Mouse (Mus musculus): ENCODE measurements around the gene Gclc. TPM values are rescaled to one million over a fixed set of nuclear protein-coding genes. Genes with fewer than 3 reads are reported as not detected.

Gclc gene
- polyA plus RNA-seq, 1 experiment from 2014 or later, result 12.6 TPM

GRCm38 (mm10) chr9:77754728-77755402 is 530 bp downstream of the Gclc start:
- DNase-seq (ENCODE audit: low spot score), result peak; percentile 81
- Histone ChIP-seq H3K4me1 (peaks cover 20% of the 10 kb centered on the region), H3K27me3 (ENCODE audit: low read depth, poor library complexity, severe bottlenecking) (no peaks in the 10 kb centered on the region), H3K36me3 (no peaks in the 10 kb centered on the region), H3K27ac (peak overlapping the region; percentile 95), H3K4me3 (peak overlapping the region; percentile 85), H3K9me3 (replicated peaks) (no peaks in the 10 kb centered on the region)
- under 1% methylated on average over 57 of the region's 57 CpGs for WGBS

GRCm38 (mm10) chr9:77755403-77755784 is 1.1 kb downstream of the Gclc start:
- peak overlapping the region; percentile 85 for H3K4me3 ChIP-seq
- H3K27ac ChIP-seq, result peak overlapping the region; percentile 95
- peaks cover 16% of the 10 kb centered on the region for H3K4me1 ChIP-seq
- DNase-seq (ENCODE audit: low spot score), result no peak
- WGBS, result 18% methylated on average over 9 of the region's 9 CpGs
- H3K36me3 ChIP-seq, result no peaks in the 10 kb centered on the region
- no peaks in the 10 kb centered on the region for H3K9me3 ChIP-seq (replicated peaks)
- H3K27me3 ChIP-seq (ENCODE audit: low read depth, poor library complexity, severe bottlenecking), result no peaks in the 10 kb centered on the region

GRCm38 (mm10) chr9:77756076-77756475 is 1.7 kb downstream of the Gclc start:
- H3K9me3 ChIP-seq (replicated peaks), result no peaks in the 10 kb centered on the region
- no peaks in the 10 kb centered on the region for H3K27me3 ChIP-seq (ENCODE audit: low read depth, poor library complexity, severe bottlenecking)
- 33% methylated on average over 9 of the region's 9 CpGs for WGBS
- DNase-seq (ENCODE audit: low spot score), result no peak
- peaks cover 11% of the 10 kb centered on the region for H3K4me1 ChIP-seq
- H3K4me3 ChIP-seq, result peak overlapping the region; percentile 85
- H3K27ac ChIP-seq, result no peak overlapping the region
- 0 out of 2 replicates have a peak, but pooled peaks cover under 1% of the 10 kb centered on the region for H3K36me3 ChIP-seq

- peaks cover 11% of the 10 kb centered on the region for H3K4me1 ChIP-seq
These were observed 3.0 kb downstream of the Gclc start for GRCm38 (mm10) chr9:77757331-77757730.

GRCm38 (mm10) chr9:77758481-77758880 is 4.1 kb downstream of the Gclc start:
- H3K9me3 ChIP-seq (replicated peaks), result no peaks in the 10 kb centered on the region
- H3K36me3 ChIP-seq, result peaks cover 8% of the 10 kb centered on the region
- no peak overlapping the region for H3K4me3 ChIP-seq
- 87% methylated on average over 8 of the region's 8 CpGs for WGBS
- no peak overlapping the region for H3K27ac ChIP-seq
- no peaks in the 10 kb centered on the region for H3K27me3 ChIP-seq (ENCODE audit: low read depth, poor library complexity, severe bottlenecking)
- peaks cover 11% of the 10 kb centered on the region for H3K4me1 ChIP-seq
- DNase-seq (ENCODE audit: low spot score), result no peak

More at GRCm38 (mm10) chr9:77757331-77757730, 3.0 kb downstream of the Gclc start:
- Histone ChIP-seq H3K9me3 (replicated peaks) (no peaks in the 10 kb centered on the region), H3K4me3 (no peak overlapping the region), H3K36me3 (0 out of 2 replicates have a peak, but pooled peaks cover 2% of the 10 kb centered on the region), H3K27ac (no peak overlapping the region), H3K27me3 (ENCODE audit: low read depth, poor library complexity, severe bottlenecking) (no peaks in the 10 kb centered on the region)
- DNase-seq (ENCODE audit: low spot score), result no peak
- WGBS, result 89% methylated on average over 1 of the region's 1 CpGs

- no peaks in the 10 kb centered on the region for H3K27me3 ChIP-seq (ENCODE audit: low read depth, poor library complexity, severe bottlenecking)
- no peak overlapping the region for H3K27ac ChIP-seq
- H3K4me1 ChIP-seq, result peaks cover 11% of the 10 kb centered on the region
- H3K9me3 ChIP-seq (replicated peaks), result no peaks in the 10 kb centered on the region
- H3K4me3 ChIP-seq, result no peak overlapping the region
- H3K36me3 ChIP-seq, result peaks cover 15% of the 10 kb centered on the region
- 63% methylated on average over 6 of the region's 6 CpGs for WGBS
- no peak for DNase-seq (ENCODE audit: low spot score)
These were observed 4.8 kb downstream of the Gclc start for GRCm38 (mm10) chr9:77759111-77759510.

GRCm38 (mm10) chr9:77759756-77760155 is 5.4 kb downstream of the Gclc start:
- Histone ChIP-seq H3K4me3 (no peak overlapping the region), H3K27ac (no peak overlapping the region), H3K9me3 (replicated peaks) (no peaks in the 10 kb centered on the region), H3K36me3 (peaks cover 20% of the 10 kb centered on the region), H3K27me3 (ENCODE audit: low read depth, poor library complexity, severe bottlenecking) (no peaks in the 10 kb centered on the region), H3K4me1 (peaks cover 11% of the 10 kb centered on the region)
- 89% methylated on average over 6 of the region's 6 CpGs for WGBS
- no peak for DNase-seq (ENCODE audit: low spot score)

- Histone ChIP-seq H3K4me1 (no peaks in the 10 kb centered on the region), H3K27ac (no peak overlapping the region), H3K27me3 (ENCODE audit: low read depth, poor library complexity, severe bottlenecking) (no peaks in the 10 kb centered on the region), H3K9me3 (replicated peaks) (no peaks in the 10 kb centered on the region), H3K36me3 (peaks cover 38% of the 10 kb centered on the region), H3K4me3 (no peak overlapping the region)
- 90% methylated on average over 8 of the region's 8 CpGs for WGBS
- DNase-seq (ENCODE audit: low spot score), result no peak
These were observed 11.9 kb downstream of the Gclc start for GRCm38 (mm10) chr9:77766218-77766617.

- Histone ChIP-seq H3K27ac (no peak overlapping the region), H3K27me3 (ENCODE audit: low read depth, poor library complexity, severe bottlenecking) (no peaks in the 10 kb centered on the region), H3K36me3 (peaks cover 38% of the 10 kb centered on the region), H3K4me1 (no peaks in the 10 kb centered on the region), H3K9me3 (replicated peaks) (no peaks in the 10 kb centered on the region), H3K4me3 (no peak overlapping the region)
- WGBS, result 91% methylated on average over 3 of the region's 3 CpGs
- DNase-seq (ENCODE audit: low spot score), result no peak
These were observed 12.4 kb downstream of the Gclc start for GRCm38 (mm10) chr9:77766767-77767166.

GRCm38 (mm10) chr9:77770909-77771308 is 16.6 kb downstream of the Gclc start:
- Histone ChIP-seq H3K27me3 (ENCODE audit: low read depth, poor library complexity, severe bottlenecking) (no peaks in the 10 kb centered on the region), H3K4me1 (no peaks in the 10 kb centered on the region), H3K9me3 (replicated peaks) (no peaks in the 10 kb centered on the region), H3K27ac (no peak overlapping the region), H3K36me3 (peaks cover 23% of the 10 kb centered on the region), H3K4me3 (no peak overlapping the region)
- DNase-seq (ENCODE audit: low spot score), result no peak
- WGBS, result 84% methylated on average over 6 of the region's 6 CpGs

GRCm38 (mm10) chr9:77771330-77771729 is 17.0 kb downstream of the Gclc start:
- 90% methylated on average over 5 of the region's 5 CpGs for WGBS

GRCm38 (mm10) chr9:77771765-77772383 is 17.5 kb downstream of the Gclc start:
- no peaks in the 10 kb centered on the region for H3K4me1 ChIP-seq
- no peak for DNase-seq (ENCODE audit: low spot score)
- no peak overlapping the region for H3K27ac ChIP-seq
- 88% methylated on average over 10 of the region's 10 CpGs for WGBS
- H3K27me3 ChIP-seq (ENCODE audit: low read depth, poor library complexity, severe bottlenecking), result no peaks in the 10 kb centered on the region
- peaks cover 26% of the 10 kb centered on the region for H3K36me3 ChIP-seq
- H3K9me3 ChIP-seq (replicated peaks), result no peaks in the 10 kb centered on the region
- no peak overlapping the region for H3K4me3 ChIP-seq

More at GRCm38 (mm10) chr9:77771330-77771729, 17.0 kb downstream of the Gclc start:
- no peak for DNase-seq (ENCODE audit: low spot score)
- no peak overlapping the region for H3K27ac ChIP-seq
- H3K4me1 ChIP-seq, result no peaks in the 10 kb centered on the region
- H3K36me3 ChIP-seq, result peaks cover 22% of the 10 kb centered on the region
- H3K9me3 ChIP-seq (replicated peaks), result no peaks in the 10 kb centered on the region
- H3K4me3 ChIP-seq, result no peak overlapping the region
- no peaks in the 10 kb centered on the region for H3K27me3 ChIP-seq (ENCODE audit: low read depth, poor library complexity, severe bottlenecking)

- 46% methylated on average over 7 of the region's 7 CpGs for WGBS
- peaks cover 67% of the 10 kb centered on the region for H3K36me3 ChIP-seq
- no peak overlapping the region for H3K4me3 ChIP-seq
- H3K9me3 ChIP-seq (replicated peaks), result no peaks in the 10 kb centered on the region
- no peak for DNase-seq (ENCODE audit: low spot score)
- no peaks in the 10 kb centered on the region for H3K4me1 ChIP-seq
- no peaks in the 10 kb centered on the region for H3K27me3 ChIP-seq (ENCODE audit: low read depth, poor library complexity, severe bottlenecking)
- no peak overlapping the region for H3K27ac ChIP-seq
These were observed 22.6 kb downstream of the Gclc start for GRCm38 (mm10) chr9:77776720-77777515.

All from limb, embryonic 10.5 days (tissue).